Mouse (Mus musculus) CH12.LX (cell line): ENCODE measurements around the gene Lrrc75b. TPM values are rescaled to one million over a fixed set of nuclear protein-coding genes. Genes with fewer than 3 reads are reported as not detected.
A peak's percentile ranks its signal among the peaks of the same experiment; 100 is the strongest.
"Not testable (repeated sequence)": the region's sequence is repeated elsewhere in the genome, so short reads cannot be mapped to it uniquely, and the experiment has no call there.

ENCODE experiments used
- DNase-seq: peaks from one replicate; pipeline ENCODE4 v3.0.0-alpha.2; 2013; ENCODE audit errors: extremely low read depth
- H3K27ac ChIP-seq: 2 replicates; pipeline ENCODE4 v1.5.1; 2012; ENCODE audit warnings: low read depth, mild to moderate bottlenecking, control low read depth, moderate library complexity; ENCODE audit not compliant: insufficient read depth
- H3K27me3 ChIP-seq: replicated peaks from 2 replicates; pipeline ENCODE3; 2012; ENCODE audit warnings: inconsistent platforms
- H3K36me3 ChIP-seq, 2 experiments: replicated peaks in 1 of 2; 2 replicates each; pipeline versions ENCODE3 to v1.6.1; 2012; ENCODE audit warnings: inconsistent platforms in 1 of 2, low read length in 1 of 2, mild to moderate bottlenecking in 1 of 2, mixed read lengths in 1 of 2, moderate library complexity in 1 of 2; ENCODE audit not compliant: control insufficient read depth in 1 of 2, insufficient read depth in 1 of 2
- H3K4me1 ChIP-seq, 2 experiments: 2 replicates each; pipeline ENCODE4 v1.6.1; 2012; ENCODE audit warnings: inconsistent platforms in 1 of 2, moderate library complexity in 1 of 2; ENCODE audit not compliant: insufficient read depth in 2 of 2, control insufficient read depth in 1 of 2
- H3K4me2 ChIP-seq: 2 replicates; pipeline ENCODE4 v1.6.1; 2012; ENCODE audit warnings: low read depth, mild to moderate bottlenecking, control low read depth; ENCODE audit not compliant: poor library complexity, insufficient read depth, severe bottlenecking
- H3K4me3 ChIP-seq, 3 experiments: fragments of 150-350 bp in 1 of 3; sonication (generic) in 1 of 3; replicated peaks in 1 of 3; 2 replicates each; pipeline versions ENCODE3 to v1.5.1; 2011 to 2012; ENCODE audit warnings: low read depth in 2 of 3, low read length in 2 of 3, mild to moderate bottlenecking in 2 of 3, moderate library complexity in 2 of 3, control low read depth in 1 of 3, improper control_type of control experiment in 1 of 3, inconsistent platforms in 1 of 3, mixed read lengths in 1 of 3; ENCODE audit not compliant: poor library complexity in 1 of 3
- H3K79me2 ChIP-seq: replicated peaks from 2 replicates; pipeline ENCODE4 v1.6.1; 2012; ENCODE audit warnings: mild to moderate bottlenecking, moderate library complexity; ENCODE audit not compliant: control insufficient read depth, poor library complexity, insufficient read depth, severe bottlenecking; ENCODE audit errors: extremely low read depth
- H3K9ac ChIP-seq: 2 replicates; pipeline ENCODE4 v1.6.1; 2012; ENCODE audit warnings: low read depth, mild to moderate bottlenecking, control low read depth, moderate library complexity; ENCODE audit not compliant: insufficient read depth
- H3K9me3 ChIP-seq: replicated peaks from 2 replicates; pipeline ENCODE3; 2012; ENCODE audit warnings: low read length, inconsistent platforms, mixed read lengths
- CTCF ChIP-seq, 2 experiments: IDR thresholded peaks in 1 of 2; conservative IDR thresholded peaks in 1 of 2; 2 replicates each; pipeline ENCODE4 v1.5.1; 2011 to 2012; ENCODE audit warnings: low read depth in 2 of 2, low read length in 2 of 2, improper control_type of control experiment in 1 of 2, inconsistent platforms in 1 of 2, mild to moderate bottlenecking in 1 of 2, moderate library complexity in 1 of 2
- EP300 ChIP-seq: IDR thresholded peaks from 2 replicates; pipeline ENCODE4 v1.6.1; 2011; ENCODE audit warnings: low read length, improper control_type of control experiment
- GABPA ChIP-seq: IDR thresholded peaks from 2 replicates; pipeline ENCODE4 v1.6.1; 2012; ENCODE audit warnings: low read depth, low read length, improper control_type of control experiment, inconsistent platforms; ENCODE audit not compliant: insufficient replicate concordance
- IRF4 ChIP-seq: IDR thresholded peaks from 2 replicates; pipeline ENCODE4 v1.6.1; 2014; ENCODE audit warnings: low read depth, mild to moderate bottlenecking, inconsistent platforms, low read length, improper control_type of control experiment
- JUND ChIP-seq: conservative IDR thresholded peaks from 2 replicates; pipeline ENCODE4 v1.6.1; 2011; ENCODE audit warnings: low read depth, low read length, improper control_type of control experiment
- MAFK ChIP-seq: IDR thresholded peaks from 2 replicates; pipeline ENCODE4 v1.6.1; 2011; ENCODE audit warnings: low read length, improper control_type of control experiment; ENCODE audit not compliant: insufficient replicate concordance
- MEF2A ChIP-seq: IDR thresholded peaks from 2 replicates; pipeline ENCODE4 v1.6.1; 2014; ENCODE audit warnings: low read depth, mild to moderate bottlenecking, inconsistent platforms, low read length, improper control_type of control experiment, borderline replicate concordance
- MXI1 ChIP-seq: IDR thresholded peaks from 2 replicates; pipeline ENCODE4 v1.6.1; 2011; ENCODE audit warnings: mild to moderate bottlenecking, low read depth, low read length, improper control_type of control experiment
- NELFE ChIP-seq: IDR thresholded peaks from 2 replicates; pipeline ENCODE4 v1.6.1; 2011; ENCODE audit warnings: low read depth, low read length, improper control_type of control experiment
- PAX5 ChIP-seq: IDR thresholded peaks from 2 replicates; pipeline ENCODE4 v1.6.1; 2012; ENCODE audit warnings: low read length, inconsistent platforms, mixed read lengths
- POLR2A ChIP-seq: IDR thresholded peaks from 2 replicates; pipeline ENCODE4 v1.6.1; 2011; ENCODE audit warnings: low read depth, mild to moderate bottlenecking, improper control_type of control experiment, low read length
- POLR2AphosphoS2 ChIP-seq: IDR thresholded peaks from 2 replicates; pipeline ENCODE4 v1.6.1; 2011; ENCODE audit warnings: low read depth, low read length, improper control_type of control experiment
- TBP ChIP-seq: conservative IDR thresholded peaks from 2 replicates; pipeline ENCODE4 v1.6.1; 2011; ENCODE audit warnings: low read depth, low read length, improper control_type of control experiment
- ZNF384 ChIP-seq: IDR thresholded peaks from 2 replicates; pipeline ENCODE4 v1.6.1; 2012; ENCODE audit warnings: low read depth, low read length, improper control_type of control experiment, inconsistent platforms
- dilution Hi-C: fragments of 300-500 bp; cut with MboI; formaldehyde crosslinking; loops from 2 replicates; pipeline ENCODE4 v1.14.3; 2020; ENCODE audit warnings: low sequenced_read_pairs; ENCODE audit not compliant: extremely low pct_unique_long_range_greater_than_20kb, extremely low pct_ligation_motif_present
- in situ Hi-C: fragments of 300-500 bp; cut with MboI; formaldehyde crosslinking; loops from 3 replicates; pipeline ENCODE4 v1.14.3; 2019; ENCODE audit warnings: low sequenced_read_pairs, low pct_ligation_motif_present, low pct_unique_long_range_greater_than_20kb, mixed read lengths
- polyA plus RNA-seq: library from polyadenylated mRNA; unstranded; fragments of >175 nt; gene quantifications from 2 replicates; pipeline ENCODE4 v1.2.1, GENCODE M21; 2012; ENCODE audit warnings: low read depth; ENCODE audit not compliant: insufficient read length
- total RNA-seq, 2 experiments: library from RNA; depleted of rRNA; stranded (reverse); fragments of 300-350 nt in 1 of 2; fragments of >200 nt in 1 of 2; gene quantifications; 2 replicates each; pipeline ENCODE4 v1.2.3; 2012 to 2014

The Lrrc75b gene
- total and polyA plus RNA-seq, 3 experiments: not detected

GRCm38 (mm10) chr10:75531532-75532090 is 28.5 kb downstream of the Lrrc75b start:
- Histone ChIP-seq H3K36me3 (peaks cover 48 to 85% of the 10 kb centered on the region in 2 experiments), H3K4me1 (peaks cover 14 to 35% of the 10 kb centered on the region in 2 experiments), H3K9me3 (no peaks in the 10 kb centered on the region), H3K79me2 (peaks cover 40% of the 10 kb centered on the region), H3K4me3 (no peak overlapping the region), H3K27me3 (no peaks in the 10 kb centered on the region), H3K9ac (no peak overlapping the region), H3K4me2 (no peak overlapping the region), H3K27ac (no peak overlapping the region)
- TF ChIP-seq EP300: no peak
- no peak for TF ChIP-seq MAFK
- DNase-seq: no peak
- dilution Hi-C loops (no loop called here), in situ Hi-C loops (no loop called here)

GRCm38 (mm10) chr10:75530322-75530721 is 29.8 kb downstream of the Lrrc75b start:
- Histone ChIP-seq H3K9me3 (no peaks in the 10 kb centered on the region), H3K9ac (no peak overlapping the region), H3K36me3 (peaks cover 46 to 82% of the 10 kb centered on the region in 2 experiments), H3K27ac (peak overlapping the region; percentile 9; the same call in 1 of the 2 replicates), H3K4me1 (peaks cover 14 to 40% of the 10 kb centered on the region in 2 experiments), H3K79me2 (peaks cover 50% of the 10 kb centered on the region), H3K4me3 (no peak overlapping the region), H3K4me2 (peak overlapping the region; percentile 59; the same call in 1 of the 2 replicates), H3K27me3 (no peaks in the 10 kb centered on the region)
- DNase-seq: peak; percentile 33
- in situ Hi-C loops (no loop called here), dilution Hi-C loops (no loop called here)
- peak; percentile 62 for TF ChIP-seq EP300
- TF ChIP-seq JUND: no peak
- 0 out of 4 replicates have a peak, but pooled peaks of 1 of the 2 experiments have one; percentile 1 for TF ChIP-seq CTCF (conservative IDR thresholded peaks at IDR 0.05 in 1 of 2, IDR thresholded peaks at IDR 0.05 in 1 of 2; ENCODE audit: low read depth in 2 of 2, low read length in 2 of 2)
- TF ChIP-seq TBP: 0 out of 2 replicates have a peak, but pooled peaks have one; percentile 29
- 0 out of 2 replicates have a peak, but pooled peaks have one; percentile 43 for TF ChIP-seq MEF2A
- no peak for TF ChIP-seq MXI1
- TF ChIP-seq PAX5: no peak
- TF ChIP-seq NELFE: no peak
- TF ChIP-seq GABPA: no peak
- TF ChIP-seq IRF4: peak; percentile 60
- TF ChIP-seq ZNF384: no peak
- no peak for TF ChIP-seq POLR2A
- TF ChIP-seq POLR2AphosphoS2: no peak

GRCm38 (mm10) chr10:75525450-75525849 is 34.7 kb downstream of the Lrrc75b start:
- peaks cover 13 to 46% of the 10 kb centered on the region in 2 experiments for H3K4me1 ChIP-seq
- peaks cover 82% of the 10 kb centered on the region for H3K79me2 ChIP-seq
- DNase-seq, dilution Hi-C loops, H3K9ac ChIP-seq, H3K4me3 ChIP-seq, H3K27me3 ChIP-seq, in situ Hi-C loops, H3K9me3 ChIP-seq, H3K27ac ChIP-seq, H3K4me2 ChIP-seq: not testable (repeated sequence)
- H3K36me3 ChIP-seq: peaks cover 40 to 86% of the 10 kb centered on the region in 2 experiments
